Mouse (Mus musculus): Measurements from ENCODE around the gene Olfr1463.

Gene Olfr1463

GRCm38 (mm10) chr19:13231028-13231427 is at the start of gene Olfr1463:
Olfr1463 (plus strand) TSS chr19:13231328.
- no peak for DNase-seq

- DNase-seq: no peak
Observed at GRCm38 (mm10) chr19:13185434-13185833, 45.7 kb upstream of the Olfr1463 start, which contains the start of gene Olfr1462. Olfr1462 (plus strand) TSS chr19:13185734.

DNA sequence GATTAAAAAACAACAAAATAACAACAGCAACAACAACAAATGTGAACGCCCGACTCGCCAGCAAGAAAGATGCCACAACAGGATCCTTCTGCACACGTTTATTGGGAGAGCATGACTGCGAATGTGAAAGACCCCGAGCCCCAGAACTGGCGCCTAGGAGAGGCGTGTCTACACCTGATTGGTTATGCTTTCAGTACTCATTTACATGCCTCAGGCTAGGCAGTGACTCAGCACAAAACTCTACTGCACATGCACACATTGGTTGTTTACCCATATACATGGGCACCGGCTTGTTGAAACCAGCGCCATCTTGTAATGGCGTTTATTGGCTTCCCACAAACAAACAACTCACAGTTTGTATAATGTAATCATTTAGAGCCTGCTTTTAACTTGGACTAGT is 9.5 kb upstream of the Olfr1463 start:
- DNase-seq: no peak
